Mouse (Mus musculus) intestine, postnatal 0 days (tissue): ENCODE measurements around the gene Dock9. TPM values are rescaled to one million over a fixed set of nuclear protein-coding genes. Genes with fewer than 3 reads are reported as not detected.

Experiments used
- ATAC-seq: fragments of 200-750 bp; cut with Nextera tagmentation; 2 replicates; pipeline ENCODE4 v1.8.0; 2017; ENCODE audit warnings: mild to moderate bottlenecking, moderate TSS enrichment, moderate library complexity
- H3K27ac ChIP-seq: fragments of 300-500 bp; sonication (generic); 2 replicates; pipeline ENCODE4 v1.5.1; 2014; ENCODE audit warnings: mild to moderate bottlenecking, low read depth, low read length, moderate library complexity
- H3K27me3 ChIP-seq: fragments of 300-500 bp; sonication (generic); replicated peaks from 2 replicates; pipeline ENCODE4 v1.6.1; 2014; ENCODE audit warnings: low read length, mixed read lengths; ENCODE audit not compliant: control insufficient read depth, insufficient read depth
- H3K36me3 ChIP-seq: fragments of 300-500 bp; sonication (generic); 2 replicates; pipeline ENCODE4 v1.6.1; 2014; ENCODE audit warnings: mild to moderate bottlenecking, moderate library complexity; ENCODE audit not compliant: control insufficient read depth, insufficient read depth
- H3K4me1 ChIP-seq: fragments of 300-500 bp; sonication (generic); replicated peaks from 2 replicates; pipeline ENCODE4 v1.6.1; 2014; ENCODE audit warnings: antibody characterized with exemption, low read length, mixed read lengths; ENCODE audit not compliant: control insufficient read depth, insufficient read depth
- H3K4me2 ChIP-seq: fragments of 300-500 bp; sonication (generic); replicated peaks from 2 replicates; pipeline ENCODE4 v1.6.1; 2014; ENCODE audit warnings: low read depth, mild to moderate bottlenecking, moderate library complexity
- H3K4me3 ChIP-seq: fragments of 300-500 bp; sonication (generic); 2 replicates; pipeline ENCODE4 v1.5.1; 2014; ENCODE audit warnings: low read depth, low read length
- H3K9ac ChIP-seq: fragments of 300-500 bp; sonication (generic); 2 replicates; pipeline ENCODE4 v1.6.1; 2014; ENCODE audit warnings: mild to moderate bottlenecking, low read depth, low read length
- H3K9me3 ChIP-seq: fragments of 300-500 bp; sonication (generic); 2 replicates; pipeline ENCODE4 v1.6.1; 2016; ENCODE audit warnings: mixed run types; ENCODE audit not compliant: control insufficient read depth
- CTCF ChIP-seq: sonication (generic); IDR thresholded peaks from 2 replicates; pipeline ENCODE4 v1.5.1; 2016; ENCODE audit warnings: low read depth, mild to moderate bottlenecking, control low read depth, antibody characterized with exemption, moderate library complexity
- WGBS: fragments of 180-500 bp; shearing (Covaris S2); extraction: QIAGEN DNeasy Blood & Tissue Kit; methylation state at CpG from one replicate; pipeline ENCODE4 v1.1.7; 2014; 5-methylcytosine and 5-hydroxymethylcytosine counted together
- polyA plus RNA-seq: library from polyadenylated mRNA; unstranded; fragments of >200 nt; fragmentation: Nextera tagmentation; extraction: Ambion mirVana; gene quantifications from 2 replicates; pipeline ENCODE4 v1.2.1, GENCODE M21; 2015

The Dock9 gene
- polyA plus RNA-seq, 1 experiment from 2014 or later = 6.2 TPM

DNA sequence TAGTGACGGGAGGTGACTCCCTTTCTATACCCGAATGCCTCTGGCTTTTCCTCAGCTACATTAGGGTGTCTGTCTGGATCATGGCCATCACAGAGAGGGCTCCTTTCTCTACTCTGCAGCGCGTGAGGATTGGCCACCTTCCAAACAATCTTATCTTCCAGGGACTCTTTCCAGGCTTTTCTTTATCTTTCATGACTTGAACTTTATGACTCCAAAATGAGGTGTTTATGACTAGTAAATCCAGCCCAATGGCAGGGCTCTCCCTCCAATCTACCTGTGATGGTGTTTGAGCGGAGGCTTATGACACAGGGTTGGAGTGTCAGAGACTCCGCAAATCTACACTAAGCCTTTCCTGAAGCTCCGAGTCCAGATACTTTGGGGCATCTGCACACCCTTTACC is 256.4 kb downstream of the Dock9 start:
- peaks cover 23% of the 10 kb centered on the region; the same call in 1 of the 2 replicates for H3K36me3 ChIP-seq
- TF ChIP-seq CTCF = no peak
- H3K4me2 ChIP-seq = peak overlapping the region; percentile 40; the same call in 1 of the 2 replicates
- WGBS = 46% methylated on average over 7 of the region's 7 CpGs
- ATAC-seq = peak; percentile 43; the same call in 1 of the 2 replicates
- no peaks in the 10 kb centered on the region for H3K4me1 ChIP-seq
- no peak overlapping the region for H3K27ac ChIP-seq
- no peaks in the 10 kb centered on the region for H3K9me3 ChIP-seq
- H3K9ac ChIP-seq = no peak overlapping the region
- no peaks in the 10 kb centered on the region for H3K27me3 ChIP-seq
- H3K4me3 ChIP-seq = no peak overlapping the region

- 83% methylated on average over 3 of the region's 3 CpGs for WGBS
- H3K9ac ChIP-seq = no peak overlapping the region
- ATAC-seq = no peak
Observed at GRCm38 (mm10) chr14:121534501-121534900, 263.1 kb downstream of the Dock9 start.

GRCm38 (mm10) chr14:121530853-121531252 is 266.8 kb downstream of the Dock9 start:
- H3K4me2 ChIP-seq = no peak overlapping the region
- WGBS = 82% methylated on average over 9 of the region's 9 CpGs
- no peak overlapping the region for H3K27ac ChIP-seq
- ATAC-seq = no peak
- H3K4me3 ChIP-seq = no peak overlapping the region
- no peaks in the 10 kb centered on the region for H3K9me3 ChIP-seq
- no peaks in the 10 kb centered on the region for H3K36me3 ChIP-seq
- H3K4me1 ChIP-seq = no peaks in the 10 kb centered on the region
- H3K27me3 ChIP-seq = no peaks in the 10 kb centered on the region; the same call in 1 of the 2 replicates
- TF ChIP-seq CTCF = no peak
- no peak overlapping the region for H3K9ac ChIP-seq

More at GRCm38 (mm10) chr14:121534501-121534900, 263.1 kb downstream of the Dock9 start:
- Histone ChIP-seq H3K4me3 (no peak overlapping the region), H3K27ac (no peak overlapping the region), H3K4me1 (no peaks in the 10 kb centered on the region), H3K4me2 (no peak overlapping the region), H3K9me3 (no peaks in the 10 kb centered on the region), H3K36me3 (no peaks in the 10 kb centered on the region), H3K27me3 (no peaks in the 10 kb centered on the region; the same call in 1 of the 2 replicates)
- TF ChIP-seq CTCF = no peak

DNA sequence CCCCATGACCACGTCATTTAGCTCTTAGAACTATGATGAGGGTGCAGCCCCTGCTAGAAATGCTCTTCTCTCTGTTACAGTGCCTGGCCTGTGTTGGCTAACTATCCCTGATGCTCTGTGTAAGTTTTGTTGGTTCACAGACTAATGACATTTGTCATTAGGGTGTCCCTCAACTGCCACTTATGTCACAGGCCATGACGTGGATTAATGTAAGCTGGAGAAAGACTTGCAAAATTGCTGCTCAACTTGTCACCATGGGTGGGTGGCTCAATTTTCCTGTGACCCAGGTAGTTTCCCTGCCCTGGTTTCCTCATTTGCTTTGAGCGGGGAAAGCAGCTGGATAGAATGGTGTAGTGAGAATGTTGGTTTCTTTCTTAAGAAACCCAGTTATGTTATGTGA is 269.8 kb downstream of the Dock9 start:
- no peak for TF ChIP-seq CTCF
- Histone ChIP-seq H3K36me3 (no peaks in the 10 kb centered on the region), H3K4me2 (no peak overlapping the region), H3K27me3 (no peaks in the 10 kb centered on the region; the same call in 1 of the 2 replicates), H3K9ac (no peak overlapping the region), H3K27ac (no peak overlapping the region), H3K4me1 (no peaks in the 10 kb centered on the region), H3K4me3 (no peak overlapping the region), H3K9me3 (no peaks in the 10 kb centered on the region)
- no peak for ATAC-seq
- WGBS = 90% methylated on average over 3 of the region's 3 CpGs

GRCm38 (mm10) chr14:121527201-121527600 is 270.4 kb downstream of the Dock9 start:
- H3K9ac ChIP-seq = no peak overlapping the region
- no peaks in the 10 kb centered on the region; the same call in 1 of the 2 replicates for H3K27me3 ChIP-seq
- no peak overlapping the region for H3K27ac ChIP-seq
- H3K4me3 ChIP-seq = no peak overlapping the region
- no peaks in the 10 kb centered on the region for H3K9me3 ChIP-seq
- WGBS = 57% methylated on average over 1 of the region's 1 CpGs
- TF ChIP-seq CTCF = no peak
- H3K4me1 ChIP-seq = no peaks in the 10 kb centered on the region
- H3K36me3 ChIP-seq = no peaks in the 10 kb centered on the region
- H3K4me2 ChIP-seq = no peak overlapping the region
- ATAC-seq = no peak

GRCm38 (mm10) chr14:121521709-121522108 is 275.9 kb downstream of the Dock9 start:
- WGBS = 40% methylated on average over 4 of the region's 4 CpGs
- ATAC-seq = no peak

DNA sequence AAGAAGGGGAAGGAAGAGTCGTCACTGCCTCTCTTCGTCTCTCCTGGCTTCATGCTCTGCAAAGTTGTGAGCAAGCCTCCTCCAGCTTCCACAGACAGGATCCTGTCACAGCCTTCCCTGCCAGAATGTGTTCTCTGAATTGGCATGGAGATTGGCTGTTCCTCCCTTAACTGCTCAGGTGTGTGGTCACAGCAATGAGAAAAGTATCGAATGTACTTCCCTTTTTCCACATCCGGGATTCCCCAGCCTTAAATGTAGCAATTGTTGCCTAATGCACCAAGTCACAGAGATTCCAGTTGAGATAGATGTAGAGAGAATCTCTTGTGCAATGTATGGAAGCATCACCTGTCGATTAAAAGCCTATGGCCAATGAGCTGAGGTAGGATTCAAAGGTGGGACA is 280.8 kb downstream of the Dock9 start:
- WGBS = 84% methylated on average over 5 of the region's 5 CpGs
- ATAC-seq = no peak
- no peak overlapping the region for H3K4me2 ChIP-seq

More at GRCm38 (mm10) chr14:121521709-121522108, 275.9 kb downstream of the Dock9 start:
- no peak overlapping the region for H3K4me2 ChIP-seq
- no peaks in the 10 kb centered on the region for H3K36me3 ChIP-seq
- H3K4me3 ChIP-seq = no peak overlapping the region
- no peak overlapping the region for H3K9ac ChIP-seq
- no peak overlapping the region for H3K27ac ChIP-seq
- H3K9me3 ChIP-seq = no peaks in the 10 kb centered on the region
- H3K4me1 ChIP-seq = no peaks in the 10 kb centered on the region
- no peaks in the 10 kb centered on the region for H3K27me3 ChIP-seq
- TF ChIP-seq CTCF = no peak

More for the DNA sequence above, 280.8 kb downstream of the Dock9 start:
- Histone ChIP-seq H3K9ac (no peak overlapping the region), H3K4me3 (no peak overlapping the region), H3K36me3 (no peaks in the 10 kb centered on the region), H3K27me3 (no peaks in the 10 kb centered on the region), H3K27ac (no peak overlapping the region), H3K9me3 (no peaks in the 10 kb centered on the region), H3K4me1 (no peaks in the 10 kb centered on the region)
- TF ChIP-seq CTCF = no peak
